Mouse (Mus musculus) cerebellum, adult 2 months (tissue): ENCODE results near the gene Ctnnbl1. TPM values are rescaled to one million over a fixed set of nuclear protein-coding genes. Genes with fewer than 3 reads are reported as not detected.
A peak's percentile ranks its signal among the peaks of the same experiment; 100 is the strongest.

Source experiments
- DNase-seq, 2 experiments: peaks; one replicate each; pipeline ENCODE4 v3.0.0; 2021
- H3K27ac ChIP-seq: fragments of 200-500 bp; 2 replicates; pipeline ENCODE4 v1.5.1; 2012; ENCODE audit warnings: low read length, control low read depth, inconsistent platforms; ENCODE audit not compliant: insufficient read depth
- H3K27me3 ChIP-seq: fragments of 200-500 bp; 2 replicates; pipeline ENCODE4 v1.6.1; 2012; ENCODE audit warnings: inconsistent platforms, mild to moderate bottlenecking, low read length, moderate library complexity; ENCODE audit not compliant: control insufficient read depth, insufficient read depth
- H3K4me1 ChIP-seq: fragments of 200-500 bp; 2 replicates; pipeline ENCODE4 v1.6.1; 2011; ENCODE audit warnings: low read length; ENCODE audit not compliant: control insufficient read depth, insufficient read depth
- H3K4me3 ChIP-seq: fragments of 200-500 bp; replicated peaks from 2 replicates; pipeline ENCODE3; 2011; ENCODE audit warnings: mild to moderate bottlenecking, low read depth, low read length, control low read depth; ENCODE audit not compliant: insufficient read depth
- CTCF ChIP-seq: fragments of 200-500 bp; IDR thresholded peaks from 2 replicates; pipeline ENCODE4 v1.5.1; 2011; ENCODE audit warnings: low read depth, mild to moderate bottlenecking, control low read depth, low read length, moderate library complexity, borderline replicate concordance; ENCODE audit not compliant: insufficient read depth
- POLR2A ChIP-seq: fragments of 200-500 bp; IDR thresholded peaks from 2 replicates; pipeline ENCODE4 v1.6.1; 2011; ENCODE audit warnings: low read length, control low read depth, borderline replicate concordance; ENCODE audit not compliant: insufficient read depth
- WGBS: fragments of 180-500 bp; shearing (Covaris S2); methylation state at CpG from one replicate; pipeline ENCODE4 v1.1.7; 2018; 5-methylcytosine and 5-hydroxymethylcytosine counted together
- polyA plus RNA-seq: library from polyadenylated mRNA; depleted of rRNA; stranded (reverse); fragments of >200 nt; gene quantifications from 2 replicates; pipeline ENCODE4 v1.2.3, GENCODE M21; 2012; rRNA removed

Gene Ctnnbl1
- polyA plus RNA-seq, 1 experiment, result 30.0 TPM

DNA sequence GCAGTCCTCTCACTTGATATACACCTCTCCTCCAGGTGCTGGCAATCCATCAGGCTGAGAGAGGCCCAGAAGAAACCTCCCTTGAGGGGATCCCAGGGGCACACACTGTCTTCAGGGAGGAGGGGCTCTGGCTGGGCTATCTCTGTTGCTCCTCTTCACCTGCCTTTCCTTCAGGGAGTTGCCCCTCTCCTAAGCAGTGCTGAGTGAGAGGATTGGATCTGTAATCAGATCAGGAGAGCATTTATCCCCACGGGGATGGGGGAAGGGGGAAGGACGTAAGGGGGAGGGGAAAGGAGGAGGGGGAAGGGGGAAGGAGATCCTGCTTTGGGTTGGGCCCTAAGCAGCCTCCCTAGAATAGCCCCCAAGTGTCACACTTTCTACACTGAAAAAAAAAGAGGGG, 190.6 kb downstream of the Ctnnbl1 start:
- H3K27me3 ChIP-seq, result no peaks in the 10 kb centered on the region
- no peaks in the 10 kb centered on the region for H3K4me1 ChIP-seq
- WGBS, result 66% methylated on average over 2 of the region's 2 CpGs
- H3K4me3 ChIP-seq, result no peak overlapping the region
- no peak for TF ChIP-seq CTCF
- TF ChIP-seq POLR2A, result no peak
- no peak overlapping the region for H3K27ac ChIP-seq
- no peak for DNase-seq

GRCm38 (mm10) chr2:157932655-157933054, 195.5 kb downstream of the Ctnnbl1 start:
- Histone ChIP-seq H3K4me1 (no peaks in the 10 kb centered on the region), H3K27ac (no peak overlapping the region), H3K27me3 (no peaks in the 10 kb centered on the region), H3K4me3 (no peak overlapping the region)
- no peak for DNase-seq
- 84% methylated on average over 4 of the region's 4 CpGs for WGBS
- TF ChIP-seq CTCF (no peak), POLR2A (no peak)

GRCm38 (mm10) chr2:157935444-157936171, 198.4 kb downstream of the Ctnnbl1 start:
- no peak overlapping the region for H3K4me3 ChIP-seq
- peaks cover 2% of the 10 kb centered on the region for H3K4me1 ChIP-seq
- TF ChIP-seq CTCF, result no peak
- no peak for TF ChIP-seq POLR2A
- no peak for DNase-seq
- 79% methylated on average over 11 of the region's 11 CpGs for WGBS
- H3K27ac ChIP-seq, result no peak overlapping the region
- no peaks in the 10 kb centered on the region for H3K27me3 ChIP-seq

DNA sequence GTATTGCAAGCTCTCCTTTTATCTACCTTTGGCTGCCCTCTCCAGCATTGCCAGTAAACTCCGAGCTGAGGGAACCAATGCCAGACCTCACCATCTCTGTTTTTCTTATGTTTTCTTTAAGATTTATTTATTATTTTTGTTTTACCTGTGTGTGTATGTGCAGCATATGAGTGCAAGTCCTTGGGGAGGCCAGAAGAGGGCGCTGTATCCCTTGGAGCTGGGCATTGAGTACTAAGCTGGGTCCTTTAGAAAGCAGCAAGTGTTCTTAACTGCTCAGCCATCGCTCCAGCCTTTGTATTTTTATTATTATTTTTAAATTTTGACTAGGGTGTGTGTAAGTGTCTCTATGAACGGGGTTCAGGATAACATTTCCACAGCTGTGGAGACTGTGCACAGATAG, 199.5 kb downstream of the Ctnnbl1 start:
- Histone ChIP-seq H3K27me3 (no peaks in the 10 kb centered on the region), H3K4me1 (peaks cover 8% of the 10 kb centered on the region), H3K4me3 (no peak overlapping the region), H3K27ac (no peak overlapping the region)
- DNase-seq, result no peak
- TF ChIP-seq POLR2A, result no peak
- no peak for TF ChIP-seq CTCF
- WGBS, result 87% methylated on average over 4 of the region's 4 CpGs

GRCm38 (mm10) chr2:157940586-157941185, 203.5 kb downstream of the Ctnnbl1 start:
- Histone ChIP-seq H3K27me3 (no peaks in the 10 kb centered on the region), H3K4me1 (peaks cover 13% of the 10 kb centered on the region), H3K4me3 (peak overlapping the region; percentile 12), H3K27ac (no peak overlapping the region)
- DNase-seq, result no peak
- 9% methylated on average over 18 of the region's 18 CpGs for WGBS
- TF ChIP-seq CTCF (no peak), POLR2A (no peak)

Other genes with a start within 250 kb of the Ctnnbl1 start
- gene Nnat, start 177.3 kb upstream of the Ctnnbl1 start, polyA plus RNA-seq, result 162 and 198 TPM in 2 replicates
- gene Blcap, start 166.1 kb upstream of the Ctnnbl1 start, polyA plus RNA-seq, result 124 and 133 TPM in 2 replicates
- gene Vstm2l, start 177.3 kb downstream of the Ctnnbl1 start, polyA plus RNA-seq, result 46.0 and 50.0 TPM in 2 replicates